Mouse (Mus musculus) C2C12 (cell line): ENCODE results near the gene C8a. TPM values are rescaled to one million over a fixed set of nuclear protein-coding genes. Genes with fewer than 3 reads are reported as not detected.

Experiments
- H3K27me3 ChIP-seq: one replicate; pipeline ENCODE4 v1.6.1; 2011; ENCODE audit not compliant: control insufficient read depth, insufficient read depth, insufficient read length
- H3K36me3 ChIP-seq: one replicate; pipeline ENCODE4 v1.6.1; 2011; ENCODE audit not compliant: control insufficient read depth, insufficient read depth
- H3K4me3 ChIP-seq: one replicate; pipeline ENCODE4 v1.5.1; 2011; ENCODE audit warnings: mild to moderate bottlenecking, control low read depth; ENCODE audit not compliant: poor library complexity, insufficient read depth, severe bottlenecking
- H3K79me2 ChIP-seq: one replicate; pipeline ENCODE4 v1.6.1; 2011; ENCODE audit not compliant: control insufficient read depth, insufficient read depth
- H3K79me3 ChIP-seq: one replicate; pipeline ENCODE4 v1.6.1; 2011; ENCODE audit warnings: low read depth, control low read depth
- H3ac ChIP-seq: one replicate; pipeline ENCODE3; 2011; ENCODE audit warnings: low read depth; ENCODE audit not compliant: control insufficient read depth, insufficient read length
- CEBPB ChIP-seq: IDR thresholded peaks from one replicate; pipeline ENCODE4 v1.6.1; 2011; ENCODE audit warnings: low read depth, mild to moderate bottlenecking, control low read depth, moderate library complexity
- CTCF ChIP-seq: IDR thresholded peaks from one replicate; pipeline ENCODE4 v1.5.1; 2011; ENCODE audit not compliant: control insufficient read depth, insufficient read depth, insufficient read length
- FOSL1 ChIP-seq: IDR thresholded peaks from one replicate; pipeline ENCODE4 v1.8.0; 2011; ENCODE audit warnings: mild to moderate bottlenecking, low read length; ENCODE audit not compliant: poor library complexity, insufficient read depth, severe bottlenecking
- MAX ChIP-seq: IDR thresholded peaks from one replicate; pipeline ENCODE4 v1.6.1; 2011; ENCODE audit warnings: mild to moderate bottlenecking, control low read depth
- MYOD1 ChIP-seq: IDR thresholded peaks from one replicate; pipeline ENCODE4 v1.6.1; 2011; ENCODE audit warnings: low read depth; ENCODE audit not compliant: control insufficient read depth, insufficient read length
- MYOG ChIP-seq: IDR thresholded peaks from one replicate; pipeline ENCODE4 v1.6.1; 2011; ENCODE audit not compliant: control insufficient read depth, insufficient read length; ENCODE audit errors: extremely low read depth
- USF1 ChIP-seq: IDR thresholded peaks from one replicate; pipeline ENCODE4 v1.6.1; 2011; ENCODE audit warnings: low read depth, mild to moderate bottlenecking, control low read depth, moderate library complexity
- polyA plus RNA-seq: library from polyadenylated mRNA; unstranded; fragments of >200 nt; fragmentation: generic; extraction: Trizol; gene quantifications from one replicate; pipeline ENCODE4 v1.2.1, GENCODE M21; 2012; ENCODE audit warnings: missing spikeins

The C8a gene
- polyA plus RNA-seq, 1 experiment, result not detected

DNA sequence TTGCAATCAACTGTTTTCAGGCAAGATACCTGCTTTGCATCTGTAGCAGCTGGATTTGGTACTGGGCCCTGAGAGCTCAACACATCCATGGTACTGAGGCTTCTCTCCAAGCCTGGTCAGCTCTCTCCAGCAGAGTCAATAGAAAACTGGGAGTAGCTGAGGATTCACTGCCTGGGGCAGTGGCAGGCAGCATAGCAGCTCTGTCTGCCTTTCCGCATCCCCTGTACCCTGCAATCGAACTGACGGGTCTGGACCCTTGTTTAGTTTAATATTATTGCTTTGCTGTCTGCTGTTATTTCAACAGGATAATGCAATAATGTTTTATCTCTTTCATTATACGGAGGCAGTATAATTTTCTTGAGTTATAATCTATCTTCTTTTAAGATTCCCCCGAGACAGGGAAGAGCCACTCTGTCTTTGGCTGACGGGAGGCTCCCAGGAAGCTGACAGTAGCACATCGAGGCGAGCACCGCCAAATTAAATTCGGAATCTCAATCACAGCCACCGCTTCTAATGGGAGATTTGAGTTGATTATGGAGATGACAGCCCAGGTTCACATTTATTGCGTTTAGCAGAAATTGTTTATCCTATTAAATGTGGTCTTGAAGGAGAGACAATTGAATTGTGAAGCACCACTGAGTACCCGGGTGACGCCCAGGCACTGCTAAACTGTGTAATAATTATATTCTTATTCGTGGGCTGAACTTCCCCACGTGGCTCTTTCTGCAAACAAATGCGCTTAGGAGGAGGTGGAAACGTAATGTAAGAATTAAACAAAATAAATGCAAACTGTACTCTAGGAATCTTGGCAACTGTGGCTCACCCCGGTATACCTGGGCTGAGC, 70.6 kb downstream of the C8a start:
- no peaks in the 10 kb centered on the region for H3K27me3 ChIP-seq
- no peaks in the 10 kb centered on the region for H3K79me2 ChIP-seq
- H3K4me3 ChIP-seq, result no peak overlapping the region
- no peaks in the 10 kb centered on the region for H3K36me3 ChIP-seq
- H3K79me3 ChIP-seq, result no peaks in the 10 kb centered on the region
- H3ac ChIP-seq, result no peak overlapping the region
- TF ChIP-seq CEBPB, result no peak
- no peak for TF ChIP-seq MAX
- TF ChIP-seq MYOG, result no peak
- TF ChIP-seq MYOD1, result no peak
- no peak for TF ChIP-seq FOSL1
- TF ChIP-seq USF1, result no peak
- no peak for TF ChIP-seq CTCF

DNA sequence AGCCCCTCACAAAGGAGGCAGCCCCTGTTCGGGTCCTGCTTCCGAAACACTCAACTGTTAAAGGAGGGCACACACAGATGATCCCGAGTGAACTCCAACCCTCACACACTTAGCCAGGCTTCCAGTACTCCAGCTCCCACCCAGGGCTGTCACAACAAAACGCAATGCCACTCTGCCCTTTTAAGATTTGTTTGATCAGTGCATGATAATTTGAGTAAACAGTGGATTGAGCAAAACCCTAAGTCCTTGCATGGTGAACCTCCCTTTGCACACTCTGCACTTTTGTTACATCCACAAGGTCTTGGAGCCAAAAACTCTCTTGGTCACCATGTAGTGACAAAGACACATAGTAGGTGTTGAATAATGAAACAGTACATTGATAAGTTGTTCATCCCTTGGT, 72.1 kb downstream of the C8a start:
- no peak for TF ChIP-seq MYOG
- no peak for TF ChIP-seq FOSL1
- no peak for TF ChIP-seq MAX
- no peak for TF ChIP-seq CTCF
- no peak for TF ChIP-seq CEBPB
- no peak for TF ChIP-seq USF1
- no peak for TF ChIP-seq MYOD1
- H3K79me2 ChIP-seq, result no peaks in the 10 kb centered on the region
- no peaks in the 10 kb centered on the region for H3K79me3 ChIP-seq
- no peaks in the 10 kb centered on the region for H3K36me3 ChIP-seq
- no peak overlapping the region for H3ac ChIP-seq
- no peaks in the 10 kb centered on the region for H3K27me3 ChIP-seq
- H3K4me3 ChIP-seq, result no peak overlapping the region

DNA sequence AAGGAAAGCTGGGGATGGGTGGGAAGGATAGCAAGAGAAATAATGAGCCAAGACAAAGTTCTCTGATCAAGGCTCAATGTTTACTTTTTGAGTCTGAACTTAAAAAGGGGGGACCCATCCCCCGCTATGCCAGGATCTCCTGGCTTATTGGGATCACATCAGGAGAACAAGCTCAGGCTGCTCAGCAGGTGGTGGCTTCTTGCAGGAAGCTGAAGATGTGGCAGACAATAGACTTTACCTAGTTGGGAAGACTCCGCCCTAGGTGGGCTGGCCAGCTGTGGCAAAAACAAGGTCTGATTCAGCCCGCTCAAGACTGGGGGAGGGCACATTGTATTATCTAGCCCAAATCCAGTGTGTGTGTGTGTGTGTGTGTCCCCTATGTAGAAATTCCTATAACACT, 74.6 kb downstream of the C8a start:
- Histone ChIP-seq H3K4me3 (no peak overlapping the region), H3ac (no peak overlapping the region), H3K79me2 (no peaks in the 10 kb centered on the region), H3K27me3 (no peaks in the 10 kb centered on the region), H3K79me3 (no peaks in the 10 kb centered on the region), H3K36me3 (no peaks in the 10 kb centered on the region)
- no peak for TF ChIP-seq MAX
- TF ChIP-seq MYOD1, result no peak

DNA sequence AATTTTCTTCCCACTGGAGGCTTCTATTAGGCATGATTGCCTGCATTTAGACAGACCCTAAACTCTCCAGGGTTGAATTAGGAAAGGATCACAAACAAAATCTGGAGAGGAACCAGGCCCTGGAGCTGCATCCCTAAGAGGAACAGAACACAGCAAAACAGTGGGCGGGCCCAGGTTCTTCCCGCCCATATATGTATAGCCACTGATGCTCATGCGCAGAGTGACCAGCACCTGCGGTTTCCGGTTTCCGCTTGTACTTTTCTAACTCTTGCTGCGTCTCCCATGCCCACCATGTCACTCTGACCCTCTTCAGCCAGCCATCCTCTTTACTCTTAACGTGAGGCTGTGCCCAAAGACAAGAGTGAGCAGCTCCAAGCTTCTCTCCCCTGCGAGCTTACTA, 77.2 kb downstream of the C8a start:
- Histone ChIP-seq H3K4me3 (no peak overlapping the region), H3K27me3 (no peaks in the 10 kb centered on the region), H3K36me3 (no peaks in the 10 kb centered on the region), H3K79me2 (no peaks in the 10 kb centered on the region), H3ac (no peak overlapping the region), H3K79me3 (no peaks in the 10 kb centered on the region)
- TF ChIP-seq MYOG (no peak), USF1 (no peak), CTCF (no peak), CEBPB (no peak), MAX (no peak), FOSL1 (no peak), MYOD1 (no peak)

DNA sequence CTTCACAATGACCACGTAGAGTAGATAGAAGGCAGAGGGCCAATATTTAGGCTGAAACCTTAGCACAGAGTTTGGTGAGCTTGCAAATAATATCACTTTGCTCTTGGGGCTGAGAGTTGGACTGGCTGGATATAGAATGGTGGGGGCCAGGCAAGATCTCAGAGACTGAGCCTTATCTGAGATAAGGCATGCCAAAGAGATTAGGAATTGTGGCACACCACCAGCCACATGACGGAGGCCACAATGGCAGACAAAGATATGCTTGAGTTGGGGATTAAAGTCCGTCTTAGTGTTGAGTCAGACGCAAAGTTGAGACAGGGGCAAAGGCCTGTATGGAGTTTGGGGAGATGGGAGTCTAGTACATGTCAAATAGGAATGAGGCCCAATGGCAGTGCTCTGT, 84.1 kb downstream of the C8a start:
- Histone ChIP-seq H3ac (no peak overlapping the region), H3K4me3 (no peak overlapping the region), H3K36me3 (no peaks in the 10 kb centered on the region), H3K79me2 (no peaks in the 10 kb centered on the region), H3K79me3 (no peaks in the 10 kb centered on the region), H3K27me3 (no peaks in the 10 kb centered on the region)
- TF ChIP-seq CTCF, result no peak
- TF ChIP-seq MAX, result no peak
- no peak for TF ChIP-seq CEBPB
- TF ChIP-seq MYOD1, result no peak
- no peak for TF ChIP-seq FOSL1
- no peak for TF ChIP-seq MYOG

DNA sequence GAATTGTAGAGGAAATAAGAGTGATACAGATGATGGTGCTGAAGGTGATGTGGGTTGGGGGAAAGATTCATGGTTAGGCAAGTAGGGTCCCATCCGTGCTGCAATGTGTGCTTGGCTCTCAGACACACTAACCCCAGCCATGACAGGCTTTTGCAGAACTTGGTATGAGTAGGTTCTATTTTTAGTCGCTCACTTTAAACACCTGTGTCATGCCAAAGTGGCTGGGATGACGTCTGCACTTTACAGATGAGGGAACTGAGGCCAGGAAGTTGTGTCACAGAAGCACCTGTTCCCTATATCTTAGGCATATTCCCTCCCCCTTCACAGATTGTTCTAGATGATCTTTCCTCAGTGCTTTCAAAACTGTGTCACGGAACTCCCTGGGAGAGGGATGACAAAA, 93.9 kb downstream of the C8a start:
- Histone ChIP-seq H3ac (no peak overlapping the region), H3K79me2 (no peaks in the 10 kb centered on the region), H3K79me3 (no peaks in the 10 kb centered on the region), H3K36me3 (no peaks in the 10 kb centered on the region), H3K4me3 (no peak overlapping the region), H3K27me3 (no peaks in the 10 kb centered on the region)
- TF ChIP-seq CTCF (no peak), CEBPB (no peak), FOSL1 (no peak), MYOD1 (no peak), USF1 (no peak), MAX (no peak), MYOG (no peak)
